Mouse (Mus musculus) ES-E14 (cell line): Measurements from ENCODE around the gene Obox1. TPM values are rescaled to one million over a fixed set of nuclear protein-coding genes. Genes with fewer than 3 reads are reported as not detected.
"Not testable (repeated sequence)": the region's sequence is repeated elsewhere in the genome, so short reads cannot be mapped to it uniquely, and the experiment has no call there.

Experiments used
- DNase-seq: peaks from one replicate; pipeline ENCODE4 v3.0.0-alpha.2; 2013; ENCODE audit warnings: low read depth, low spot score
- H3K27ac ChIP-seq: 2 replicates; pipeline ENCODE4 v1.5.1; 2012; ENCODE audit warnings: low read depth, mild to moderate bottlenecking, low read length, moderate library complexity, mixed read lengths; ENCODE audit not compliant: poor library complexity, insufficient read depth, severe bottlenecking
- H3K36me3 ChIP-seq: 2 replicates; pipeline ENCODE4 v1.6.1; 2012; ENCODE audit warnings: mild to moderate bottlenecking, low read length, moderate library complexity, mixed read lengths; ENCODE audit not compliant: control insufficient read depth, poor library complexity, insufficient read depth, severe bottlenecking
- H3K4me1 ChIP-seq, 2 experiments: fragments of 150-350 bp in 1 of 2; sonication (generic) in 1 of 2; 2 replicates each; pipeline ENCODE4 v1.6.1; 2012; ENCODE audit warnings: low read length in 2 of 2, mild to moderate bottlenecking in 1 of 2, mixed read lengths in 1 of 2; ENCODE audit not compliant: control insufficient read depth in 2 of 2, insufficient read depth in 2 of 2, poor library complexity in 1 of 2
- H3K4me3 ChIP-seq, 2 experiments: fragments of 150-350 bp in 1 of 2; sonication (generic) in 1 of 2; 2 replicates each; pipeline ENCODE4 v1.5.1; 2012; ENCODE audit warnings: low read length in 2 of 2, low read depth in 1 of 2, mild to moderate bottlenecking in 1 of 2, mixed read lengths in 1 of 2; ENCODE audit not compliant: insufficient read depth in 1 of 2, poor library complexity in 1 of 2, severe bottlenecking in 1 of 2
- H3K9ac ChIP-seq: 2 replicates; pipeline ENCODE4 v1.6.1; 2012; ENCODE audit warnings: low read depth, mild to moderate bottlenecking, low read length, mixed read lengths; ENCODE audit not compliant: poor library complexity, insufficient read depth, severe bottlenecking
- H3K9me3 ChIP-seq: fragments of 150-350 bp; sonication (generic); 2 replicates; pipeline ENCODE4 v1.6.1; 2012; ENCODE audit warnings: low read depth, mild to moderate bottlenecking, low read length; ENCODE audit not compliant: control insufficient read depth, insufficient read depth
- in situ Hi-C, 2 experiments: fragments of 600-800 bp; cut with MboI; formaldehyde crosslinking; loops; one replicate each; pipeline ENCODE4 v1.15.1; 2025; ENCODE audit warnings: low sequenced_read_pairs in 2 of 2, inconsistent platforms in 1 of 2; ENCODE audit not compliant: unreplicated experiment in 2 of 2
- total RNA-seq: library from RNA; depleted of rRNA; stranded (reverse); fragments of 300-350 nt; gene quantifications from 2 replicates; pipeline ENCODE4 v1.2.3, GENCODE M21; 2012; rRNA removed

The Obox1 gene
- not detected in 2 replicates for total RNA-seq

DNA sequence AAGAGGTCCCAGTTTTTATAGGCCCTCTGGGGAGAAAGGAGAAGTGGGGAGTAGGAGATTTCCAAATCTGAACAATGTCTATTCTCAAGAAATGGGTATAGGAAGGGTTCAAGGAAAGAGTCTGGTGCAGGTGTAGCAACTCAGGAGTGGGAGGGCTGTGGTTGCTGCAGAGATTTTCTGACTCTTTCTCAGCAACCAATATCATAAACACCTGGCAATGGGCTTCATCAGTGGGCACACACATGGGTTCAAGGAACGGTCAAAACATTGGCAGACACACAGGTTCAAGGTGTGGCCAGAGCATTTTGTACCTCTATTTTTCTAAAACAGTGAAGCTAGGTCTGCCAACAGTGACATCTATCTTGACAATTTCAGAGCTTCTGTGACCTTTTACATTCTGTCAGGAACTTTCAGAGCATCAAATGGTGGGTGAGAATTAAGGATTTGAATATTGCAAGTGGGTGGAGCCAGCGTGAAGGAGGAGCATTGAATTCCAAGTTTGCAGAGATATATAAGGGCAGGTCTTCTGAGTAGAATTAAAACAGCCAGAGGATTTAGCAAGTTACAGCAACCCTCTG lies at the start of gene Obox1, which contains the start of gene Obox2:
Gene Obox1, plus strand, starts transcription at position 528 of the 578 bp plus-strand sequence.
Gene Obox2, plus strand, starts transcription at position 301 of the 578 bp plus-strand sequence.
- H3K9ac ChIP-seq, H3K36me3 ChIP-seq, H3K9me3 ChIP-seq, DNase-seq, in situ Hi-C loops, H3K4me3 ChIP-seq, H3K27ac ChIP-seq, H3K4me1 ChIP-seq: not testable (repeated sequence)

DNA sequence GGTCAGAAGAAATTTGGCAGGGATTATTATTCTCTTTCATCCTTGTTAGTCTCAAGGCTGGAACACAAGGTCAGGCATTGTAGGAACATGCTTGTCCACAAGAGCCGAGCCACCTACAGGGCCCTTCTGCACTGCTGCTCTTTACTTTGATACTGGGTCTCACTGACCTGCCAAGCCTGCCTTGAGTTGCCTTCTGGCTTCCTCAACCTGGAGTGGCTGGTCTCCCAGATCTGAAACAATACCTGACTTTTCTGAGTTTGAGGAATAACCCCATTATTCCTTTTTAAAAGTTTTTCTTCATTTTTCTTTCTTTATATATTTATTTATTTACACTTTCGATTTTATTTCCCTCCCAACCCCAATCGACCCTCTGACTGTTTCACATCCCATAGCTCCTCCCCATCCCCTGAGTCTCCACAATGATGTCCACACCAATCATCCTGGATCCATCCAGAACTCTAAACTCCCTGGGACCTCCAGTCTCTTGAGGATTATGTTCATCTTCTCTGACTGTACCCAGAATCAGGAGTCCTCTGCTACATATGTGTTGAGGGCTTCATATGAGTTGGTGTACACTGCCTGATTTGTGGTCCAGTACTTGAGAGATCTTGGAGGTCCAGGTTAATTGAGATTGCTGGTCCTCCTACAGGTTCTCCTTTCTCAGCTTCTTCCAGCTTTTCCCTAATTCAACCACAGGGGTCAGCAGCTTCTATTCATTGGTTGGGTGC lies 10.6 kb downstream of the Obox1 start:
- in situ Hi-C loops, result loop anchor here in 1 of 2 experiments (10.0 kb wide), 1 partner anchor 155 kb away; no protein-coding TSS in a partner anchor
- H3K9me3 ChIP-seq, H3K4me1 ChIP-seq, H3K27ac ChIP-seq, H3K4me3 ChIP-seq, H3K36me3 ChIP-seq, H3K9ac ChIP-seq, DNase-seq: not testable (repeated sequence)

DNA sequence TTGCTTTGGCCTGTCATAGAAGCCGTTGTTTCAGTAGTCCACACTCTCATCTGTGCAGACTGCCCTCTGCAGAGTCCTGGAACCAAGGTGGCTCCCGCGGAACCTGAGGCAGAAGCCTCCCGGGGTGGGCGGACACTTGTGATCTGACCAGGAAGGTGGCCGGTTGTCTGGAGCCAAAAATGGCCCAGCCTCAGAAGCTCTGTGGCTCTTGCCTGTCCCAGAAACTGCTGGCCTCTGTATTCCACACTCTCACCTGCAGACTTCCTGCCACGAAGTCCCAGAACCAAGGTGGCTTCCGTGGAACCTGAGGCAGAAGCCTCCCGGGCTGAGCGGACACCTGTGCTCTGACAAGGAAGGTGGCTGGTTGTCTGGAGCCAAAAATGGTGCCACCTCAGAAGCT lies 18.1 kb downstream of the Obox1 start:
- H3K27ac ChIP-seq, result not testable (repeated sequence)

DNA sequence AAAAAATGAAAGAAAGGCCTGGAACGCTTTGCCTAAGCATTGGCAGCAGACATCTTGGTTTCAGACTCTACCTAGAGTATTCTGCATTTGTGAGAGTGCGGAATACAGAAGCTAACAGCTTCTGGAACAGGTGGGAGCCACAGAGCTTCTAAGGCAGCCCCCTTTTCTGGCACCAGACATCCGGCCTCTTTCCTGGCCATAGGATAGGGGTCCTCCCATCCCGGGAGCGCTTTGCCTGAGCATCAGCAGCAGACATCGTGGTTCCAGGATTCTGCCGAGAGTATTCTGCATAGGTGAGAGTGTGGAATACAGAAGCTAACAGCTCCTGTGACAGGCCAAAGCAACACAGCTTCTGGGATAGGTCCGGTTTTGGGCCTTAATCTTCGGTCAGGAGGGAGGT lies 29.3 kb downstream of the Obox1 start:
- DNase-seq, in situ Hi-C loops: not testable (repeated sequence)

More for the DNA sequence above, 18.1 kb downstream of the Obox1 start:
- H3K4me3 ChIP-seq, H3K9me3 ChIP-seq, H3K36me3 ChIP-seq, DNase-seq, H3K4me1 ChIP-seq, H3K9ac ChIP-seq, in situ Hi-C loops: not testable (repeated sequence)

DNA sequence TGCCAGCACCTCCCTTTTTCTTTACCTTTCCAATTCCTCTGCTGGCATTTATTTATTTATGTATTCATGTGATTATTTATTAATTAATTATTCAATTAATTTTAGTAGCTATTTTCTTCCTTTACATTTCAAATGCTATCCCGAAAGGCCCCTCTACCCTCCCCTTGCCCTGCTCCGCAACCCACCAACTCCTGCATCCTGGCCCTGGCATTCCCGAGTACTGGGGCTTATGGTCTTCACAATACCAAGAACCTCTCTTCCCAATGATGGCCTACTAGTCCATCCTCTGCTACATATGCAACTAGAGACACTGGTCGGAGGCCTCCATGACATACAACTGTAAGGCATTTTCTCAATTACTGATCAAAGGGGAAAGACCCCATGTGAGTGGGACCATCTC lies 36.8 kb downstream of the Obox1 start:
- H3K4me3 ChIP-seq, H3K9ac ChIP-seq, H3K9me3 ChIP-seq, H3K36me3 ChIP-seq, DNase-seq, in situ Hi-C loops, H3K27ac ChIP-seq, H3K4me1 ChIP-seq: not testable (repeated sequence)

More for the DNA sequence above, 29.3 kb downstream of the Obox1 start:
- not testable (repeated sequence) for H3K4me1 ChIP-seq, H3K4me3 ChIP-seq, H3K9ac ChIP-seq, H3K27ac ChIP-seq, H3K9me3 ChIP-seq, H3K36me3 ChIP-seq

DNA sequence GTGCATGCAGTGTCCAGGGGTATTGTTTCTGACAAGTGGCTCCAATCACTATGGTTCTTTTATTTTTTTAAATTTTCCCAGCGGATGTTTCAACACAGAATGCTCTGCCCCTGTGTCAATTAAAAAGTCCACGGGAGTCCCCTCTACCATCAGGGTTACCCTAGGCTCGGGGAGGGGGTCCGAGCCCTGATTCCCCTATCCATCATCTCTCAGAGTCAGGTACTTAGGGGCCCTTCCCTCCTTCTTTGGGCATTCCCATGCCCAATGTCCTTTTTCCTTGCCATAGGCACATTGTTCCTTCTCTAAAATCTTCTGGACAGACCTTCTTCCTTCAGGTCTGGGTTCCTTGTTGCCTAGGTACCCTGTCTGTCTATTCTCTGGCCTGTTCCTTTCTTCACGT lies 120.7 kb downstream of the Obox1 start:
- H3K9ac ChIP-seq, H3K36me3 ChIP-seq, H3K27ac ChIP-seq, in situ Hi-C loops, H3K4me3 ChIP-seq, DNase-seq, H3K9me3 ChIP-seq, H3K4me1 ChIP-seq: not testable (repeated sequence)

Other genes with a start within 250 kb of the Obox1 start
- not detected in 2 replicates for gene Obox2, start 227 bp upstream of the Obox1 start, total RNA-seq